Mouse (Mus musculus) left cerebral cortex, adult 2 months (tissue): ENCODE data around the gene Dytn. TPM values are rescaled to one million over a fixed set of nuclear protein-coding genes. Genes with fewer than 3 reads are reported as not detected.
A peak's percentile ranks its signal among the peaks of the same experiment; 100 is the strongest.
"Not testable (repeated sequence)": the region's sequence is repeated elsewhere in the genome, so short reads cannot be mapped to it uniquely, and the experiment has no call there.

Experiments
- DNase-seq, 2 experiments: peaks; one replicate each; pipeline ENCODE4 v3.0.0; 2021 to 2022; ENCODE audit warnings: low spot score in 2 of 2, mixed read lengths in 1 of 2; ENCODE audit errors: extremely low spot score in 1 of 2
- H3K27ac ChIP-seq: fragments of 200-600 bp; 2 replicates; pipeline ENCODE4 v1.8.1; 2022
- H3K4me3 ChIP-seq: fragments of 200-600 bp; 2 replicates; pipeline ENCODE4 v1.8.1; 2022
- CTCF ChIP-seq: fragments of 200-600 bp; IDR thresholded peaks from 2 replicates; pipeline ENCODE4 v1.8.1; 2022; ENCODE audit warnings: antibody characterized with exemption, mild to moderate bottlenecking, moderate library complexity
- intact Hi-C: fragments of 180-260 bp; cut with DNase I; formaldehyde crosslinking; loops from one replicate; pipeline ENCODE4 v1.15.1; 2025
- total RNA-seq, 2 experiments: library from RNA; stranded (reverse); gene quantifications; 2 replicates each; pipeline ENCODE4 v1.2.3; 2021

The Dytn gene
- total RNA-seq, 2 experiments from 2014 or later, result 0.14 to 0.16 TPM

DNA sequence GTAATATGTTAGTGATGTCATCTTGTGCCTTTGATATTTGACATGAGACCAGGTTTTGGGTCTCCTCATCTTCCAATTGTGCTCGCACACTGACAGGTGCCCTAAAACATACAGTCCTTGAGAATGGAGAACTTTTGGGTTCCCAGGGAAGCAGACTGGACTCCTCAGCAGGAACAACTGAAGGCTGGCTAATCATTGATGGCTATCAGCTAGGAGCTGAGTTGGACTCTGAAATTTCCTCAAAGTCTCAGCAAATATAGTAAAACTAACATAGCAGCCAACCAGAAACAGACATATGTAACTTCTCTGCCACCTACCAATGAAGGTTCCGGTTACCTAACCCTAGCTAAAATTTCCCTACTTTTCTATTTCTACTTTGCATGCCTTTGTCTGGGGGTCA is 20.6 kb downstream of the Dytn start:
- Histone ChIP-seq H3K27ac (no peak overlapping the region), H3K4me3 (no peak overlapping the region)
- DNase-seq, result no peak
- intact Hi-C loops, result loop anchor here (5.0 to 10.0 kb wide), 5 partner anchors 96 to 1509 kb away; partner anchors contain the start of genes Ccnyl1 and Klf7
- TF ChIP-seq CTCF, result no peak

DNA sequence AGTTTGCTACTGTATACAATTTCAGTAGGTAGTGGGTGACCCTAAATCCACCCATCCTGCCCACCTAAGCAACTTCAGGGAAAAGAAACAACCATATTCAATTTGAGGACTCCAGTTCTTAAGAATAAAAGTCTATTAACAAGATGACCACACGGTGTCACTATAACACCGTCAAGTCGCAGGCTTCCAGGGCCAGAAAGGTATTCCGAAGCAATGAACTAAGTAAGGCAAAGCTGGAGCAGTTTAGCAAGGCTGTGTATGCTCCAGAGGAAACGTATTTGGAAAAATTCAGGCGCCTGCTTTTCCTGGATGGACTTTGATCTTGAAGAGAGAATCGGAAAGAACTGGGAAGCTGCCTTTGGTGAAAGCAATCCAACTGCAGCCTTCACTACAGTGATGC is 27.1 kb downstream of the Dytn start:
- H3K4me3 ChIP-seq, result no peak overlapping the region
- intact Hi-C loops, result loop anchor here (2.0 to 10.0 kb wide), 5 partner anchors 477 to 1415 kb away; partner anchors contain the start of gene Crygc

DNA sequence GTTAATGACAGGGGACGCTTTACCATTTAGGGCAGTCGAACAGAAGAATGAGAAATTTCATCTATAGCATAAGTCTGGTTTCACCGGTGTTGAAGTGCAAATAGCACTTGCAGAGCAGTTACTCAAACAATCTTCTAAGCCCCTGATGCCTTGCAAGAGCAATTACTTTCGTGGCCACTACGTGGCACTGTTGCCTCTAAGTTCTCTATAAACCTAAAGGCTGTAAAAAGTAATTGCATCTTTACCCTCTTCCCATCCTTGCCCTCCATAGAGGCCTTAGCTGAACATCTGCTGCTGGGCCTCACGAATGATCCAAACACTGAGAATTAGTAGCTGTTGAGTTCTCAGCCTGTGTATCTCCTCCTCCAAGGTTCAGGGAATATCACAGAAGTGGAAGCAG is 28.7 kb downstream of the Dytn start:
- DNase-seq, result peak; percentile 58 to 70
- H3K27ac ChIP-seq, result no peak overlapping the region
- peak; percentile 90 for TF ChIP-seq CTCF
- no peak overlapping the region for H3K4me3 ChIP-seq
- intact Hi-C loops, result loop anchor here (2.0 to 10.0 kb wide), 5 partner anchors 476 to 1417 kb away; partner anchors contain the start of gene Crygc

More for the DNA sequence above, 27.1 kb downstream of the Dytn start:
- peak; percentile 25 to 27 for DNase-seq
- no peak overlapping the region for H3K27ac ChIP-seq
- TF ChIP-seq CTCF, result peak; percentile 70

DNA sequence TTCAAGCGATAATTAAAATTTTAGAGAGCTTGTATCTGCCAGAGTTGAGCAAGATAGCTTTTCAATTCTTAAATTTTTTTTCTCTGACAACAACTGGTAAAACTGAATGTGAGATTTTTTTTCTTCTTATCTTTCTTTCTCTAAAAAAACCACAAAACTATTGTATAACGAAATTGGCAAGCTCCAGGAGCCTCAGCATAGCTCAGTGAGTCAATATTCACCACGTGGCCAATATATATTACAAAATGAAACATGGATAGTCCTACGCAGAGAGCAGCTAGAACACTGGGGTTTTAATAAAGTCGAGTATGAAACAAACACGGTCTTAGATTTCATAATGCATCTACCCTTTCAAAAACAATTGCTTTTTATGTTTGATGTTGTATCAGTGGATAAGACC is 46.8 kb downstream of the Dytn start:
- TF ChIP-seq CTCF, result no peak
- Histone ChIP-seq H3K4me3 (no peak overlapping the region), H3K27ac (no peak overlapping the region)
- intact Hi-C loops, result no loop called here
- no peak for DNase-seq

DNA sequence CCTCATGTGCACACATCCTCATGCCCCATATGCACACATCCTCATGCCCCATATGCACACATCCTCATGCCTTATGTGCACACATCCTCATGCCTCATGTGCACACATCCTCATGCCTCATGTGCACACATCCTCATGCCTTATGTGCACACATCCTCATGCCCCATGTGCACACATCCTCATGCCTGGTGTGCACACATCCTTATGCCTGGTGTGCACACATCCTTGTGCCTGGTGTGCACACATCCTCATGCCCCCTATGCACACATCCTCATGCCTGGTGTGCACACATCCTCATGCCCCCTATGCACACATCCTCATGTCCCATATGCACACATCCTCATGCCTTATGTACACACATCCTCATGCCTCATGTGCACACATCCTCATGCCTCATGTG is 56.3 kb downstream of the Dytn start:
- H3K27ac ChIP-seq, intact Hi-C loops, H3K4me3 ChIP-seq, DNase-seq: not testable (repeated sequence)

DNA sequence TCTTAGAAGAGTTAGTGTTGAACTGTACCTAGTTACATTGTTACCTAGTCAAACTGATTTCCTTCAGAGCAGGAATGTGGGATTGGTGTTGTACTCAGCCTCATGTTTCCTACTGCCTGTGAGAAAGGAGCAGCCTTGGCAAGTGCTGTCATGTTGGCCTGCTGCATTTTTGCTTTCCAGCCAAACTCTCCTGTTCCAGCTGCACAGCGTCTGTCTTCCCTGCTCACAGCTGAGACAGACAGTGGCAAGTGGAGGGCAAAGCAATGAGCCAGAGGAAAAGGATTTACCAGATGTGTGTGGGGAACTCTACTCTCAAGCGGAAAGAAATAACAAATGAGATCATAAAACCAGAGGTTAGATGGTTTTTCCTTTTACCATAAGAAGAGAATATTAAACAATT is 58.5 kb downstream of the Dytn start:
- intact Hi-C loops, result no loop called here
- Histone ChIP-seq H3K27ac (no peak overlapping the region), H3K4me3 (no peak overlapping the region)
- DNase-seq, result no peak
- TF ChIP-seq CTCF, result no peak

DNA sequence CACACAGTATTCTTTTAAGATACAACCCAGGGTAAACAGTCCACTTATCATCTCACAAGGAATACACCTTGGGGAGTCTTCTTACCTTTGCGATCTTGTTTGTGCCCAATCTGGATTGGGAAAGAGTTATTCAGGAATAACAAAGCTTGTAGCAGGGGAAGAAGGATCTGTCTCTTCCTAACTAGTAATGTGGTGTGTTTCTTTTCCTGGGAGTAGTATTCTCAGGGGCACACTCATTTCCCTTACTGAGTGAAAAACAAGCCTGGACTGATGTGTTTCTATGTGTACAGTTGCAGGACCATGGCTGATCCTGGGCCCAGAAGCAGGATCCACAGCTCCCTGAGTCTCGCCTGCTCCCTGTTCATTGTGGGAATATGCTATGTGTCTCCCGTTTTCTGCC is 71.1 kb downstream of the Dytn start, which contains the start of gene Gm39653:
TSS of gene Gm39653 (plus strand) at position 301 of the 400 bp plus-strand sequence.
- Histone ChIP-seq H3K4me3 (no peak within 1 kb of the TSS), H3K27ac (no peak within 1 kb of the TSS)
- no peak for DNase-seq
- TF ChIP-seq CTCF, result no peak
- intact Hi-C loops, result no loop called here

DNA sequence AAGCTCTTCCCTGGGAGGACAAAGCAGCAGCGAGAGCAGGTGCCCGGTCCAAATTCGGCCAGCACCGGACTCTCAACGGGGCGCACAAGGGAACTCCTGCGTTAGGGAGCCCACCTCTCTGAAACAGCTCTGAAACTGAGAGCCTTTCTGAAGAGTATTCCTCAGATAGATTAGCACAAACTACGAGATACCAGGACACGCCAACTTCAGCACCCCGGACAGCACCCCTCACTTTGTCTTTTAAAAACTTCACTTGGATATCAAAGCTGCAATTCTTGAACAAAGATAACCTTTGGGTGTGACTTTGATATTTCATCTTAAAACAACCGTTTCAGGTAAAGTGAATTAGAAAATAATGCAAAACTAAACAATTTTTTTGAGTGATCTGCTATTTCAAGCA is 72.1 kb downstream of the Dytn start:
- no peak overlapping the region for H3K27ac ChIP-seq
- 0 out of 2 replicates have a peak overlapping the region, but pooled peaks have one; percentile 22 for H3K4me3 ChIP-seq
- intact Hi-C loops, result no loop called here
- TF ChIP-seq CTCF, result no peak
- DNase-seq, result no peak

DNA sequence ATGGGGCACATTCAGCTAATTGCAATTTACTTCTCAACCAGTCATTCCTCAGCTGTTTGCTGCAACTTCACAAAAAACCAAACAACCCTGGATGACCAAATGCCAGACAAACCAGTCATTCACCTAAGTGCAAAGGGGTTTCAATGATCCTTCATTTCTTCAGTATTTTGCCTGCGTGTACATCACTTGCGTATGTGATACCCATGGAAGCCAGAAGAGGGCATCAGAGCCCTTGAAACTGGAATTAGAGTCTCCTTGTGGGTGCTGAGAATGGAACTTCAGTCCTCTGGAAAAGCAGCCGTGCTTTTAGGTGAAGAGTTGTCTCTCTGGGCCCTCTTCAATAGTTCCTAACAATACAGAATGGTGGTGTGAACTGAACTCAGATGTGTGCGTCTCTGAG is 77.1 kb downstream of the Dytn start:
- intact Hi-C loops, result no loop called here
- Histone ChIP-seq H3K4me3 (no peak overlapping the region), H3K27ac (no peak overlapping the region)
- no peak for DNase-seq
- no peak for TF ChIP-seq CTCF

DNA sequence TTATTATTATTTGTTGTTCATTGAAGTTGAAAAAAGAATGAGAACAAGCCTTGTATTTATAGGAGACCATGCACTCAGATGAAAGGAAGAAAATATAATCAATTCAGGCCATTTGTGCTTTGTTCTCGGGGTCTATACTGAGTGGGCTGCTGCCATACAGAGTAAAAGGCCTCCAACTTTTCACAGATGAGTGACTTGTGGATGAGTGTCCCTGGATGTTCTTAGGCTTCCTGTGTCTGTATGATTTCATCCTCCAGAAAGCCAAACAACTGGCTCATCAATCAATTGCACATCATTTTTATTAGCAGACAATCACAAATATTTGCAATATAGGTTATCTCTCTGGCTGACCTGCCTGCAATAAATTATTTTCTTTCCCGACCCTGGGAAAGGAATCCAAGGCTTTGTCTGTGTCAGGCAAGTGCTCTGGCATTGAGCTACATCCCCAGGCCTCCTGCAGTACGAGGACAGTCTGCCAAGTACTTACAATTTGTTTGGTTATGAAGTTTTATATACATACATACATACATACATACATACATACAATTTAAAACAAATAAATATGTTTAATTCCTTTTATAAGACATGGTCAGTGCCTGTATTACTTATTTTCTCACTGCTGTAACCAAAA is 82.7 kb downstream of the Dytn start:
- TF ChIP-seq CTCF, result no peak
- DNase-seq, result no peak
- Histone ChIP-seq H3K27ac (no peak overlapping the region), H3K4me3 (no peak overlapping the region)
- intact Hi-C loops, result no loop called here

DNA sequence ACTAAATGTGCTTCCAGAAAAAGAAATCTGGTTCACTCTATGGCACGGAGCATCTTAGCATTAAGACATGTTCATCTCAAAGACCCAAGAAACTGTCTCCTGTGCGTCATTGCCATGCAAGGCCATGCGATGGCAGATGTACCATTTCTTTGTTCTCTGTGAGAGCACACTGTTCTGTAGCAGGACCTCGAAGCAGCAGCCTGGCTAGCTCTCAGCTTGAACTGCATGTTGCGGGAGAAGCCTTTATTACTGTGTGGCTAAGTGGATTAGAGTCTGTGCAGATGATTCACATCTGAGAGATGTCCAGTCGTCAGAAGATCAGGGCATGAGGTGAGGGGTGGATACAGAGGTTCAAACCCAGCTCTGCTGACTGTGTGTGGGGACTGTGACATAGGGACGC is 99.9 kb downstream of the Dytn start:
- no peak for DNase-seq
- Histone ChIP-seq H3K27ac (no peak overlapping the region), H3K4me3 (no peak overlapping the region)
- no peak for TF ChIP-seq CTCF
- intact Hi-C loops, result no loop called here

DNA sequence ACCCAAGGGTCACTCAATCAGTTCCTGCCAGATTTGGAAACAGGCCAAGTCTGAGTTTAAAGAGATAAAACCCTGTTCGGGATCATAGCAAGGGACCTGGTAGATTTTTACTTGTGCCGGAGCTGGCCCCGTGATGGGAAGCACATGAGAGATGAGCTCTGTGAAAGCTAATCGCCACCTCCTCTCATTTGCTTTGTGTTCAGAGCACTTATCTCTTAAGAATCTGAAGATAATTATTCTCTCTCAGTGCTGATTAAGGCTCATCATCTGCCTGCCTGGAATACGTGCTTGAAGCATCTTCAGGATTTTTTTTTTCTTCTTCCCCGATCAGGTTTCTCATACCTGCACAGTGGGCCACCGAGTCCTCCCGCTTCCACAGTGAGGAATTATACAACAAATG is 107.6 kb downstream of the Dytn start:
- intact Hi-C loops, result no loop called here
- H3K4me3 ChIP-seq, result no peak overlapping the region
- no peak for TF ChIP-seq CTCF

DNA sequence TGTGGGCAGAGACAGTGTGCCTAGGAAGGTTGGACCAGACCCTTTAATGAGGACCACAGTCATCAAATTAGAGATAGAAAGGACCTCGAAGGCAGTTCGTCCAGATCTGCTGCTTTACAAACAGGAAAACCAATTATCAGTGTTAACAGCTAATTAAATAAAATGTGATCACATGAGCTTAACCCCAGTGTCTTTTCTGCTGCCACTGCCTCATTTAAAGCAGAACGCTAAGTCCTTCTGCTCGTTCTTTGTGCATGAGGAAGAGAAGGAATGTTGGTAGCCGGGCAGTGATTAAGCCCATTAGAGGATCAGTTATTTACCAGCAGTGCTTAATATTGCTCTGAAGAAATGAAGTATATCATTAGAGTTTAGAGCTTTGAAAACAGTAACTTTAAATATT is 109.9 kb downstream of the Dytn start:
- no peak for DNase-seq
- Histone ChIP-seq H3K4me3 (no peak overlapping the region), H3K27ac (no peak overlapping the region)
- intact Hi-C loops, result no loop called here
- no peak for TF ChIP-seq CTCF

More for the DNA sequence above, 107.6 kb downstream of the Dytn start:
- H3K27ac ChIP-seq, result no peak overlapping the region
- no peak for DNase-seq
